Mouse (Mus musculus): ENCODE measurements around the gene Tctex1d1. TPM values are rescaled to one million over a fixed set of nuclear protein-coding genes. Genes with fewer than 3 reads are reported as not detected.

The Tctex1d1 gene
- polyA plus RNA-seq, 1 experiment = not detected

DNA sequence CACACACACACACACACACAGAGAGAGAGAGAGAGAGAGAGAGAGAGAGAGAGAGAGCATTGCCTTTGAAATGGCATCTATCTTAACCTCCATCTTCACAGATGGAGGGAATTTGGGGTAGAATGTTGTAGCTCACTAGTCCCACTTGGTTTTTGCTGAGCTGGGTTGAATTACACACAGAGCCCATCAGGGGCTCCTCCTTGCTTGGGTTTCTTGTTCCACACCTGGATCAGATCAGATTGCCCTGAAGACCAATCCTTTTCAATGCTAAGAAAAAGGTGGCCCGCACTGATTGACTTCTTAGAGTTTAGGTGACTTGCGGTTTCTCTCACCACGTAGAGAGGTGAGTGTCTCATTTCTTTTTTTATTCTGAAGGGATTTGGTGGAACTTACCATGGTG, 13.3 kb downstream of the Tctex1d1 start:
- 85% methylated on average over 3 of the region's 3 CpGs for WGBS

DNA sequence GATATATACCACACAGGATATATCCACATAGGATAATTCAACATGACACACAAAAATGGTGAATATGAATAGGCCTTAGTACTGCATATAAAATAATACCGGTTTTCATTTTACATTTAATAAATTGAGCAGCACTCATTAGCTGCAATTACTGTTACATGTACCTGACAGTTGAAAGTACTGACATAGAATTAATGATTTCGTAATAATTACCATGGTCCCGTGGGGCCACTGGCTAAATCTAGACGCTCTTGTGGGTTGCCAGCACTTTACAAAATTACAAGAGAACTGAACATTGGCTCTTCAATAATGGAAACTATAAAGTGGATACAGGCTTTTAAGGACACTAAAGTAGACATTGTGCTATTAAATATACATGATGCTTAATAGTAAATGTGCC, 26.3 kb downstream of the Tctex1d1 start:
- Histone ChIP-seq H3K36me3 (ENCODE audit: control insufficient read depth, insufficient read depth, low read length) (no peaks in the 10 kb centered on the region), H3K4me3 (ENCODE audit: extremely low read depth, insufficient read depth, insufficient read length) (no peak overlapping the region), H3K27ac (ENCODE audit: insufficient read depth, low read length) (no peak overlapping the region), H3K4me1 (ENCODE audit: control insufficient read depth, insufficient read depth, insufficient read length) (peaks cover 4% of the 10 kb centered on the region; the same call in 1 of the 2 replicates), H3K27me3 (ENCODE audit: control insufficient read depth, insufficient read depth, low read length) (0 out of 2 replicates have a peak, but pooled peaks cover 1% of the 10 kb centered on the region)
- TF ChIP-seq POLR2A (IDR thresholded peaks at IDR 0.05; ENCODE audit: low read depth, low read length) (no peak), CTCF (IDR thresholded peaks at IDR 0.05; ENCODE audit: extremely low read depth, insufficient read depth, insufficient read length, insufficient replicate concordance) (no peak)
- WGBS = 88% methylated on average over 4 of the region's 4 CpGs
- no peak for DNase-seq (ENCODE audit: low read depth in 1 of 2, low spot score in 2 of 2)

More for the DNA sequence above, 13.3 kb downstream of the Tctex1d1 start:
- Histone ChIP-seq H3K27ac (ENCODE audit: insufficient read depth, low read length) (no peak overlapping the region), H3K27me3 (ENCODE audit: control insufficient read depth, insufficient read depth, low read length) (no peaks in the 10 kb centered on the region), H3K36me3 (ENCODE audit: control insufficient read depth, insufficient read depth, low read length) (no peaks in the 10 kb centered on the region), H3K4me1 (ENCODE audit: control insufficient read depth, insufficient read depth, insufficient read length) (no peaks in the 10 kb centered on the region), H3K4me3 (ENCODE audit: extremely low read depth, insufficient read depth, insufficient read length) (no peak overlapping the region)
- DNase-seq (ENCODE audit: low read depth in 1 of 2, low spot score in 2 of 2) = no peak
- TF ChIP-seq POLR2A (IDR thresholded peaks at IDR 0.05; ENCODE audit: low read depth, low read length) = no peak
- TF ChIP-seq CTCF (IDR thresholded peaks at IDR 0.05; ENCODE audit: extremely low read depth, insufficient read depth, insufficient read length, insufficient replicate concordance) = no peak

DNA sequence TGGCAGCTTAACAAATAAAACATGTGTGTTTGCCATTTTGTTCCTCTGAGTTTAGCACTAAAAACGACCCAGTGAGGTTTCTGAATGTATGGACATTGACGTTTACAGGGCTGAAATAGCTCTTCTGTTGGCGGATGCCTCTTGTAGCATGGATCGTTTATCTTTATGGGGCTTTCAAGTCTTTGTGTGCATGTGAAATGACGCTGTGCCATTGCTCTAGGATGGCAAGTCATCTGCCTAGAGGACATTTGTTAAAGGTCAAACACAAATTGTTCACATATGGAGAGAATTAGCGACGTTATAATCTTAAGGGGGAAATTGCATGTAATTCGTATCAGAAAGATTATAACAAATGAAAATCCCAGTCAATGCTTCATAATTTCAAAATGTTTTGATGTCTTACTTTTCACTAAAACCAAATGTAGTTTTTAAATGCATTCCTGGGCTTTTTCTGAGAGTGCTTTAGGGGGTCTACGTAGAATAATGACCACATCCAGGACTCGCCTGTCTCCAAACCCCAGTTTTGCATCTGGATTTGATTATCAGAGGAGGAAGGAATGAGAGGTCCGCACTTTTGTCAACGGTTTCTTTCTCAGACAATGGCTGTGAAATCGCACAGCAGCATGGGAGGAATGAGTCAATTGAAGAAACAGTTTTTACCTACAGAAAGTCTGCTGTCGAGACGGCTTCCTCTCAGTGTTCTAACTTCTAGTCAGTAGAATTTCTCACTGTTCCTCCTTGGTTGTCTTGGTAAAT, 27.0 kb downstream of the Tctex1d1 start:
- no peak for TF ChIP-seq CTCF (IDR thresholded peaks at IDR 0.05; ENCODE audit: extremely low read depth, insufficient read depth, insufficient read length, insufficient replicate concordance)
- no peak for TF ChIP-seq POLR2A (IDR thresholded peaks at IDR 0.05; ENCODE audit: low read depth, low read length)
- 0 out of 2 replicates have a peak, but pooled peaks cover 1% of the 10 kb centered on the region for H3K27me3 ChIP-seq (ENCODE audit: control insufficient read depth, insufficient read depth, low read length)
- DNase-seq (ENCODE audit: low read depth in 1 of 2, low spot score in 2 of 2) = no peak
- H3K4me1 ChIP-seq (ENCODE audit: control insufficient read depth, insufficient read depth, insufficient read length) = peaks cover 4% of the 10 kb centered on the region; the same call in 1 of the 2 replicates
- whole genome bisulfite sequencing = 87% methylated on average over 15 of the region's 15 CpGs
- H3K36me3 ChIP-seq (ENCODE audit: control insufficient read depth, insufficient read depth, low read length) = no peaks in the 10 kb centered on the region
- H3K27ac ChIP-seq (ENCODE audit: insufficient read depth, low read length) = no peak overlapping the region
- no peak overlapping the region for H3K4me3 ChIP-seq (ENCODE audit: extremely low read depth, insufficient read depth, insufficient read length)

DNA sequence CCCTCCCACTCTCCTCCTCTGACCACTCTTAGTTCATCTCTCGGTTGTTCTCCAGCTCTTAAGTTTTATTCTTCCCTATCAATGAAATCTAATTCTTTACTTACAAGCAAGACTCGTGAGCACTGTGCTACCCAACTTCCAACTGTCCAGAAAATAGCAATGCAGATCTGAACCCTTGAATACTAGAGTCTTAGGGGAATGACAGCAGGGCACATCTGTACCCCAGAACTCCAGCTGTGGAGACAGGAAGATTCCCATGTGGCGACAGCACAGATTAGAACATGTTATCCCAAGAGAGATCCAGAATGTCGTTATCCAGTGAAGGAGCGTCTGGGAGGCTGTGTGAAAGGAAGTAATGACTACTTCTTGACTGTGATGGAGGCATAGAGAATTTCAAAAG, 27.9 kb downstream of the Tctex1d1 start:
- no peaks in the 10 kb centered on the region for H3K36me3 ChIP-seq (ENCODE audit: control insufficient read depth, insufficient read depth, low read length)
- H3K4me3 ChIP-seq (ENCODE audit: extremely low read depth, insufficient read depth, insufficient read length) = no peak overlapping the region
- WGBS = 89% methylated on average over 5 of the region's 5 CpGs
- no peak for DNase-seq (ENCODE audit: low read depth in 1 of 2, low spot score in 2 of 2)
- 0 out of 2 replicates have a peak, but pooled peaks cover 1% of the 10 kb centered on the region for H3K27me3 ChIP-seq (ENCODE audit: control insufficient read depth, insufficient read depth, low read length)
- H3K27ac ChIP-seq (ENCODE audit: insufficient read depth, low read length) = no peak overlapping the region
- peaks cover 4% of the 10 kb centered on the region; the same call in 1 of the 2 replicates for H3K4me1 ChIP-seq (ENCODE audit: control insufficient read depth, insufficient read depth, insufficient read length)
- TF ChIP-seq POLR2A (IDR thresholded peaks at IDR 0.05; ENCODE audit: low read depth, low read length) (no peak), CTCF (IDR thresholded peaks at IDR 0.05; ENCODE audit: extremely low read depth, insufficient read depth, insufficient read length, insufficient replicate concordance) (no peak)

GRCm38 (mm10) chr4:103006943-103007418, 28.6 kb downstream of the Tctex1d1 start:
- H3K27ac ChIP-seq (ENCODE audit: insufficient read depth, low read length) = no peak overlapping the region
- H3K27me3 ChIP-seq (ENCODE audit: control insufficient read depth, insufficient read depth, low read length) = 0 out of 2 replicates have a peak, but pooled peaks cover 1% of the 10 kb centered on the region
- DNase-seq (ENCODE audit: low read depth in 1 of 2, low spot score in 2 of 2) = no peak
- WGBS = 18% methylated on average over 4 of the region's 4 CpGs
- peaks cover 4% of the 10 kb centered on the region; the same call in 1 of the 2 replicates for H3K4me1 ChIP-seq (ENCODE audit: control insufficient read depth, insufficient read depth, insufficient read length)
- H3K36me3 ChIP-seq (ENCODE audit: control insufficient read depth, insufficient read depth, low read length) = no peaks in the 10 kb centered on the region
- no peak overlapping the region for H3K4me3 ChIP-seq (ENCODE audit: extremely low read depth, insufficient read depth, insufficient read length)
- TF ChIP-seq POLR2A (IDR thresholded peaks at IDR 0.05; ENCODE audit: low read depth, low read length) = no peak
- no peak for TF ChIP-seq CTCF (IDR thresholded peaks at IDR 0.05; ENCODE audit: extremely low read depth, insufficient read depth, insufficient read length, insufficient replicate concordance)

DNA sequence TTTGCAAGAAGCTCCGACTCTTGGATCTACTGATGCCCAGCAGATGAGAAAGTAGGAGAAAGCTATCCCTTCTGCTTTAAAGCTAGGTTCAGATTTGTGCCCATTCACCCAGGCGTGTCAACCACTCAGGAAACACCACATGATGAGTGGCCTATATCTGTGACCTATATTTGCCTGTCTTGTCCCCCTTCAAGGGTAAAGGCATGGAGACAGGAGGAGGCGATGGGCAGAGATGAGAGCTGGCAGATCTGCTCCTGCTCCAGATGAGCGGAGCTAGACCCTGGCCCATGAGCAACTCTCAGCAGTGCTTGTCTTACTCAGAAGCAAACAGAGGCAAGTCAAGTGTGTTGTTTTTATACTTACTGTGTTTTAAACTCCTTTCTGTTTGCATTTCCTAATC, 32.3 kb downstream of the Tctex1d1 start:
- Histone ChIP-seq H3K27ac (ENCODE audit: insufficient read depth, low read length) (no peak overlapping the region), H3K4me3 (ENCODE audit: extremely low read depth, insufficient read depth, insufficient read length) (no peak overlapping the region), H3K27me3 (ENCODE audit: control insufficient read depth, insufficient read depth, low read length) (0 out of 2 replicates have a peak, but pooled peaks cover 1% of the 10 kb centered on the region), H3K36me3 (ENCODE audit: control insufficient read depth, insufficient read depth, low read length) (no peaks in the 10 kb centered on the region), H3K4me1 (ENCODE audit: control insufficient read depth, insufficient read depth, insufficient read length) (peaks cover 4% of the 10 kb centered on the region; the same call in 1 of the 2 replicates)
- TF ChIP-seq CTCF (IDR thresholded peaks at IDR 0.05; ENCODE audit: extremely low read depth, insufficient read depth, insufficient read length, insufficient replicate concordance) = no peak
- TF ChIP-seq POLR2A (IDR thresholded peaks at IDR 0.05; ENCODE audit: low read depth, low read length) = no peak
- WGBS = 83% methylated on average over 4 of the region's 4 CpGs
- no peak for DNase-seq (ENCODE audit: low read depth in 1 of 2, low spot score in 2 of 2)

GRCm38 (mm10) chr4:103011823-103012222, 33.4 kb downstream of the Tctex1d1 start:
- H3K27me3 ChIP-seq (ENCODE audit: control insufficient read depth, insufficient read depth, low read length) = 0 out of 2 replicates have a peak, but pooled peaks cover 1% of the 10 kb centered on the region
- H3K4me1 ChIP-seq (ENCODE audit: control insufficient read depth, insufficient read depth, insufficient read length) = peaks cover 2% of the 10 kb centered on the region; the same call in 1 of the 2 replicates
- TF ChIP-seq CTCF (IDR thresholded peaks at IDR 0.05; ENCODE audit: extremely low read depth, insufficient read depth, insufficient read length, insufficient replicate concordance) (no peak), POLR2A (IDR thresholded peaks at IDR 0.05; ENCODE audit: low read depth, low read length) (no peak)
- H3K36me3 ChIP-seq (ENCODE audit: control insufficient read depth, insufficient read depth, low read length) = no peaks in the 10 kb centered on the region
- no peak overlapping the region for H3K27ac ChIP-seq (ENCODE audit: insufficient read depth, low read length)
- WGBS = 67% methylated on average over 7 of the region's 7 CpGs
- DNase-seq (ENCODE audit: low read depth in 1 of 2, low spot score in 2 of 2) = no peak
- no peak overlapping the region for H3K4me3 ChIP-seq (ENCODE audit: extremely low read depth, insufficient read depth, insufficient read length)
